Mouse (Mus musculus) testis, adult 2 months (tissue): ENCODE results near the gene Mthfr.

Experiments
- CTCF ChIP-seq: fragments of 200-500 bp; IDR thresholded peaks from 2 replicates; pipeline ENCODE4 v1.5.1; 2012; ENCODE audit warnings: low read depth, mild to moderate bottlenecking, inconsistent platforms, low read length, moderate library complexity; ENCODE audit not compliant: control insufficient read depth, insufficient read depth, insufficient replicate concordance
- POLR2A ChIP-seq: fragments of 200-500 bp; IDR thresholded peaks from 2 replicates; pipeline ENCODE4 v1.6.1; 2012; ENCODE audit warnings: low read depth, mild to moderate bottlenecking, inconsistent platforms, low read length, moderate library complexity; ENCODE audit not compliant: control insufficient read depth

DNA sequence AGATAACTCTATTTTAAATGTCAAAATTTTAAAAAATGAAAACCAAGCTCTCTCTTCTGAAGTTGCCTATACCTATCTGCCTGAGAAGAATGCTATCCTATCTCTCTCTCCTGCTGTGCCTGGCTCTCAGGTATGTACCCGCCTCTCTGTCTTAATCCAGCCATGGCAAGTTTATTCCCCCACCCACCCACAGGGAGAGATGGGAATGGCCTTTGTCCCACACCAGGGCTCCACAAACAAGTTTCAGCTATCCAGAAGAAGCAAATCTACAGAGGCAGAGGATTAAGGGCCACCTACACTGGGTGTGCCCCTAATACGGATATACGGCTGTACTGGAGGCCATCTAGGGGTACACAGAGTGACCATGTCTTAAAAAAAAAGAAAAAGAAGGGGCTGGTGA lies 3.4 kb upstream of the Mthfr start:
- TF ChIP-seq CTCF (no peak), POLR2A (no peak)
